Mouse (Mus musculus) CH12.LX (cell line): ENCODE measurements around the gene Lpcat3.
A peak's percentile ranks its signal among the peaks of the same experiment; 100 is the strongest.

Source experiments
- CTCF ChIP-seq, 2 experiments: IDR thresholded peaks in 1 of 2; conservative IDR thresholded peaks in 1 of 2; 2 replicates each; pipeline ENCODE4 v1.5.1; 2011 to 2012; ENCODE audit warnings: low read depth in 2 of 2, low read length in 2 of 2, improper control_type of control experiment in 1 of 2, inconsistent platforms in 1 of 2, mild to moderate bottlenecking in 1 of 2, moderate library complexity in 1 of 2
- EP300 ChIP-seq: IDR thresholded peaks from 2 replicates; pipeline ENCODE4 v1.6.1; 2011; ENCODE audit warnings: low read length, improper control_type of control experiment
- JUND ChIP-seq: conservative IDR thresholded peaks from 2 replicates; pipeline ENCODE4 v1.6.1; 2011; ENCODE audit warnings: low read depth, low read length, improper control_type of control experiment
- MAFK ChIP-seq: IDR thresholded peaks from 2 replicates; pipeline ENCODE4 v1.6.1; 2011; ENCODE audit warnings: low read length, improper control_type of control experiment; ENCODE audit not compliant: insufficient replicate concordance
- MYC ChIP-seq: IDR thresholded peaks from 2 replicates; pipeline ENCODE4 v1.6.1; 2011; ENCODE audit warnings: low read depth, mild to moderate bottlenecking, improper control_type of control experiment, low read length
- POLR2A ChIP-seq: IDR thresholded peaks from 2 replicates; pipeline ENCODE4 v1.6.1; 2011; ENCODE audit warnings: low read depth, mild to moderate bottlenecking, improper control_type of control experiment, low read length
- POLR2AphosphoS2 ChIP-seq: IDR thresholded peaks from 2 replicates; pipeline ENCODE4 v1.6.1; 2011; ENCODE audit warnings: low read depth, low read length, improper control_type of control experiment
- TCF12 ChIP-seq: IDR thresholded peaks from 2 replicates; pipeline ENCODE4 v1.6.1; 2014; ENCODE audit warnings: low read depth, mild to moderate bottlenecking, inconsistent platforms, low read length, improper control_type of control experiment
- ZC3H11A ChIP-seq: IDR thresholded peaks from 2 replicates; pipeline ENCODE4 v1.6.1; 2012; ENCODE audit warnings: low read depth, mild to moderate bottlenecking, inconsistent platforms, low read length, improper control_type of control experiment
- ZNF384 ChIP-seq: IDR thresholded peaks from 2 replicates; pipeline ENCODE4 v1.6.1; 2012; ENCODE audit warnings: low read depth, low read length, improper control_type of control experiment, inconsistent platforms

- TF ChIP-seq POLR2AphosphoS2, result peak; percentile 34; the same call in 1 of the 2 replicates
- TF ChIP-seq EP300, result no peak
- 0 out of 2 replicates have a peak, but pooled peaks have one; percentile 14 for TF ChIP-seq POLR2A
- peak in 1 of 2 experiments; percentile 51; a peak in 2 of 4 replicates for TF ChIP-seq CTCF (conservative IDR thresholded peaks at IDR 0.05 in 1 of 2, IDR thresholded peaks at IDR 0.05 in 1 of 2; ENCODE audit: low read depth in 2 of 2, low read length in 2 of 2)
- TF ChIP-seq MYC, result no peak
- TF ChIP-seq JUND, result no peak
- no peak for TF ChIP-seq ZNF384
- no peak for TF ChIP-seq ZC3H11A
- no peak for TF ChIP-seq MAFK
- TF ChIP-seq TCF12, result no peak
These were observed 38.5 kb downstream of the Lpcat3 start for GRCm38 (mm10) chr6:124701338-124701737.
